Mouse (Mus musculus) erythroblast, embryonic 14.5 days (primary cell): ENCODE data around the gene Fgfr2.

ENCODE experiments used
- GATA1 ChIP-seq: IDR thresholded peaks from 2 replicates; pipeline ENCODE4 v1.6.1; 2012; ENCODE audit warnings: low read length, inconsistent platforms, mixed read lengths
- TAL1 ChIP-seq: IDR thresholded peaks from 3 replicates; pipeline ENCODE4 v1.6.1; 2012; ENCODE audit warnings: low read length, inconsistent platforms, mixed read lengths

DNA sequence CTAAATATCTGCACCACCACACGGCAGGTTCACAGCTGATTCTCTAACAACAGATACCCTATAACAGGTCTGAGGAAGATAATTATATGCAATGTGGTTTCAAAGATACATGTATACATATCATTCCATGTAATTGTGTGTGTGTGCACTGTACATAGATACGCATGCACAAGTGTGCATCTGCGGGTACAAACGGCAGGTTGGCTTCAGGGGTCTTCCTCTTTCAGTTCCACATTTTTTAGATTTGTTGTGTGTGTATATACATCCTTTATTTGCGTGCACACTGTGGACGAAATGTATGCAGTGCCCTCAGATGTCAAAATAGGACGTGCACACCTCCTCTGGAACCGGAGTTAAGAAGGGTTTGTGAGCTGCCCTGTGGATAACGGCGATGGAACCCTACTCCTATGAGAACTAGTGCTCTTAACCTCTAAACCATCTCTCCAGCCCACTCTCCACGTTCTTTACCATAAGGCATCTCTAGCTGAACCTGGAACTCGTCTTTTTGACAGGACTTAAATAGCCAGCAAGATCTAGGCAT, 2575.4 kb downstream of the Fgfr2 start:
- TF ChIP-seq TAL1 (no peak), GATA1 (no peak)
